Mouse (Mus musculus) naive thymus-derived CD4-positive, alpha-beta T cell, adult 2 months (primary cell): ENCODE measurements around the gene Dram1.

Experiments used
- DNase-seq: peaks from one replicate; pipeline ENCODE4 v3.0.0-alpha.2; 2011; ENCODE audit warnings: low read depth

Dram1 gene

GRCm38 (mm10) chr10:88287261-88287660, 91.6 kb downstream of the Dram1 start:
- DNase-seq: no peak

- DNase-seq: no peak
Observed at GRCm38 (mm10) chr10:88284343-88284990, 94.4 kb downstream of the Dram1 start.

- no peak for DNase-seq
Observed at GRCm38 (mm10) chr10:88281699-88282098, 97.2 kb downstream of the Dram1 start.

DNA sequence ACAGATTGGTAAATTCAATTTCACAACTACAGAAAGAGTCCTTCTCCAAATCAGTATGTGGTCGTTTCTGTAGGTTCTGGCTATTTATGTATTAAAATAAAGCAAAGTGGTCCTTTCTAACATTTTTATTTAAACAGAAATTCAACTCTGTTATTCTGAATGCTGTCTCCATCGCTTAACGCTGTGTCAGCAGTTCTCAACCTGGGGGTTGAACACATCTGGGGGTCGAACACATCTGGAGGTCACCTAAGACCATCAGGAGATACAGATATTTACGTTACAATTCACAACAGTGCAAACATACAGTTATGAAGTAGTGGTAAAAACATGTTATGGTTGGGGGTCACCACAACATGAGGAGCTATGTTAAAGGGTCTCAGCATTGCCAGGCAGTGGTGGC, 104.8 kb downstream of the Dram1 start:
- DNase-seq: no peak
